Mouse (Mus musculus) lung, postnatal 0 days (tissue): ENCODE data around the gene Tekt1. TPM values are rescaled to one million over a fixed set of nuclear protein-coding genes. Genes with fewer than 3 reads are reported as not detected.

Source experiments
- ATAC-seq: fragments of 200-750 bp; cut with Nextera tagmentation; 2 replicates; pipeline ENCODE4 v1.8.0; 2017; ENCODE audit warnings: moderate library complexity
- DNase-seq: peaks from one replicate; pipeline ENCODE4 v3.0.0-alpha.2; 2016; ENCODE audit warnings: low spot score
- H3K27ac ChIP-seq: fragments of 300-500 bp; sonication (generic); 2 replicates; pipeline ENCODE4 v1.5.1; 2014; ENCODE audit warnings: antibody characterized with exemption, mild to moderate bottlenecking, low read length, mixed read lengths
- H3K27me3 ChIP-seq: fragments of 300-500 bp; sonication (generic); replicated peaks from 2 replicates; pipeline ENCODE4 v1.6.1; 2014; ENCODE audit warnings: low read length, mixed read lengths; ENCODE audit not compliant: insufficient read depth
- H3K36me3 ChIP-seq: fragments of 300-500 bp; sonication (generic); 2 replicates; pipeline ENCODE4 v1.6.1; 2014; ENCODE audit warnings: low read length, mixed read lengths; ENCODE audit not compliant: insufficient read depth
- H3K4me1 ChIP-seq: fragments of 300-500 bp; sonication (generic); 2 replicates; pipeline ENCODE4 v1.6.1; 2014; ENCODE audit warnings: antibody characterized with exemption, low read depth, low read length, mixed read lengths; ENCODE audit not compliant: insufficient read depth
- H3K4me2 ChIP-seq: fragments of 300-500 bp; sonication (generic); replicated peaks from 2 replicates; pipeline ENCODE4 v1.6.1; 2014; ENCODE audit warnings: low read depth, mild to moderate bottlenecking, low read length, moderate library complexity, mixed read lengths
- H3K4me3 ChIP-seq: fragments of 300-500 bp; sonication (generic); 2 replicates; pipeline ENCODE4 v1.5.1; 2014; ENCODE audit warnings: low read depth, low read length
- H3K9ac ChIP-seq: fragments of 300-500 bp; sonication (generic); replicated peaks from 2 replicates; pipeline ENCODE4 v1.6.1; 2014; ENCODE audit warnings: low read depth, mild to moderate bottlenecking
- H3K9me3 ChIP-seq: fragments of 300-500 bp; sonication (generic); 2 replicates; pipeline ENCODE4 v1.6.1; 2016; ENCODE audit warnings: low read length, mixed read lengths
- CTCF ChIP-seq: IDR thresholded peaks from 2 replicates; pipeline ENCODE4 v1.5.1; 2016; ENCODE audit warnings: antibody characterized with exemption, mild to moderate bottlenecking
- EP300 ChIP-seq: IDR thresholded peaks from 2 replicates; pipeline ENCODE4 v1.6.1; 2016; ENCODE audit warnings: antibody characterized with exemption, mild to moderate bottlenecking, control low read depth
- WGBS: fragments of 180-500 bp; shearing (Covaris S2); extraction: QIAGEN DNeasy Blood & Tissue Kit; methylation state at CpG from one replicate; pipeline ENCODE4 v1.1.7; 2014; 5-methylcytosine and 5-hydroxymethylcytosine counted together
- polyA plus RNA-seq: library from polyadenylated mRNA; unstranded; fragments of >200 nt; fragmentation: Nextera tagmentation; extraction: Ambion mirVana; gene quantifications from 2 replicates; pipeline ENCODE4 v1.2.1, GENCODE M21; 2015

Gene Tekt1
- polyA plus RNA-seq, 1 experiment from 2014 or later, result 14.2 TPM

- Histone ChIP-seq H3K27me3 (no peaks in the 10 kb centered on the region), H3K27ac (no peak overlapping the region), H3K4me2 (no peak overlapping the region), H3K9ac (no peak overlapping the region), H3K36me3 (no peaks in the 10 kb centered on the region), H3K4me3 (no peak overlapping the region), H3K9me3 (no peaks in the 10 kb centered on the region), H3K4me1 (no peaks in the 10 kb centered on the region)
- ATAC-seq, result no peak
- DNase-seq, result no peak
- WGBS, result 66% methylated on average over 4 of the region's 4 CpGs
- TF ChIP-seq EP300 (no peak), CTCF (no peak)
Observed at GRCm38 (mm10) chr11:72379351-72379750, 17.1 kb upstream of the Tekt1 start.

- Histone ChIP-seq H3K4me2 (no peak overlapping the region), H3K9me3 (no peaks in the 10 kb centered on the region), H3K9ac (no peak overlapping the region), H3K36me3 (no peaks in the 10 kb centered on the region), H3K27ac (no peak overlapping the region), H3K4me1 (no peaks in the 10 kb centered on the region), H3K27me3 (no peaks in the 10 kb centered on the region), H3K4me3 (no peak overlapping the region)
- ATAC-seq (peak; percentile 55), DNase-seq (peak; percentile 40)
- TF ChIP-seq EP300 (no peak), CTCF (no peak)
- 59% methylated on average over 7 of the region's 7 CpGs for WGBS
Observed at GRCm38 (mm10) chr11:72378222-72378621, 16.0 kb upstream of the Tekt1 start.

- Histone ChIP-seq H3K4me2 (no peak overlapping the region), H3K27me3 (no peaks in the 10 kb centered on the region), H3K36me3 (no peaks in the 10 kb centered on the region), H3K9ac (no peak overlapping the region), H3K27ac (no peak overlapping the region), H3K9me3 (no peaks in the 10 kb centered on the region), H3K4me3 (no peak overlapping the region), H3K4me1 (no peaks in the 10 kb centered on the region)
- DNase-seq (no peak), ATAC-seq (no peak)
- no peak for TF ChIP-seq CTCF
- TF ChIP-seq EP300, result no peak
- WGBS, result 55% methylated on average over 2 of the region's 2 CpGs
Observed at GRCm38 (mm10) chr11:72376562-72376961, 14.3 kb upstream of the Tekt1 start.

- Histone ChIP-seq H3K9me3 (no peaks in the 10 kb centered on the region), H3K36me3 (no peaks in the 10 kb centered on the region), H3K9ac (no peak overlapping the region), H3K4me2 (no peak overlapping the region), H3K27ac (no peak overlapping the region), H3K4me3 (no peak overlapping the region), H3K27me3 (no peaks in the 10 kb centered on the region), H3K4me1 (no peaks in the 10 kb centered on the region)
- WGBS, result 7% methylated on average over 12 of the region's 12 CpGs
- DNase-seq (peak; percentile 76), ATAC-seq (peak; percentile 81)
- peak; percentile 48 for TF ChIP-seq EP300
- peak; percentile 62 for TF ChIP-seq CTCF
Observed at GRCm38 (mm10) chr11:72369904-72370672, 7.8 kb upstream of the Tekt1 start.

GRCm38 (mm10) chr11:72367934-72368674 is 5.9 kb upstream of the Tekt1 start:
- DNase-seq (peak; percentile 42), ATAC-seq (no peak)
- no peak overlapping the region for H3K27ac ChIP-seq
- TF ChIP-seq CTCF (no peak), EP300 (no peak)
- no peak overlapping the region for H3K4me2 ChIP-seq
- H3K4me3 ChIP-seq, result no peak overlapping the region
- 59% methylated on average over 11 of the region's 11 CpGs for WGBS
- H3K4me1 ChIP-seq, result no peaks in the 10 kb centered on the region
- no peaks in the 10 kb centered on the region for H3K27me3 ChIP-seq
- H3K9ac ChIP-seq, result no peak overlapping the region
- no peaks in the 10 kb centered on the region for H3K36me3 ChIP-seq
- no peaks in the 10 kb centered on the region for H3K9me3 ChIP-seq

- Histone ChIP-seq H3K27me3 (no peaks in the 10 kb centered on the region), H3K4me1 (peaks cover 3% of the 10 kb centered on the region; the same call in 1 of the 2 replicates), H3K4me2 (no peak overlapping the region), H3K27ac (no peak overlapping the region), H3K9ac (no peak overlapping the region), H3K9me3 (no peaks in the 10 kb centered on the region), H3K4me3 (no peak overlapping the region), H3K36me3 (no peaks in the 10 kb centered on the region)
- no peak for DNase-seq
- no peak for ATAC-seq
- 59% methylated on average over 9 of the region's 9 CpGs for WGBS
- no peak for TF ChIP-seq EP300
- no peak for TF ChIP-seq CTCF
Observed at GRCm38 (mm10) chr11:72366126-72366525, 3.9 kb upstream of the Tekt1 start.
